Mouse (Mus musculus) small intestine, adult 2 months (tissue): ENCODE measurements at regions not wholly inside any gene's neighbourhood (a gene's known extent, or its start where the extent isn't known, plus 50 kb on each side); places are given as distances from the start of the nearest gene placed in this dataset.

Experiments
- CTCF ChIP-seq: fragments of 200-500 bp; IDR thresholded peaks from 2 replicates; pipeline ENCODE4 v1.5.1; 2012; ENCODE audit warnings: low read depth, mild to moderate bottlenecking, control low read depth, inconsistent platforms, low read length, moderate library complexity, mixed read lengths; ENCODE audit not compliant: insufficient replicate concordance, insufficient read length; ENCODE audit errors: extremely low read depth
- POLR2A ChIP-seq: fragments of 200-500 bp; IDR thresholded peaks from 2 replicates; pipeline ENCODE4 v1.6.1; 2012; ENCODE audit warnings: low read depth, mild to moderate bottlenecking, control low read depth, inconsistent platforms, low read length, moderate library complexity

DNA sequence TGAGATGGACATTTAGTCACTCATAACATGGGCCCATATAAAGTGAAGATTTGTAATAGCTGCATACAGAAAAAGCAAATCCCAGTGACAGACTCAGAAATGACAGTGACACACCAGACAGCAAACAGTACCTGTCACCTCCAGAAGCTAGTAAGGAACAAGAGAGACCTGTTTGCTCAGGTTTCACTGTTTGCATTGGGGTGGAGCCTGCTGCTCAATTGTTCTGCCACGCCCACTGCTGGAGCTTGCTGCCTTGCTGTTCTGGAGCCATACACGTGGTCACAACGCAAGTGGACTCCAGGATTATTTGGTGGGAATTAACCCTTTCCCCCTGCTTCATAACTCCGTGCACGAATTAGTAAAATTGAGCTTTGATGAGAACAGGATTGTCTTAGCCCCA is 783.2 kb upstream of the Chordc1 start:
- no peak for TF ChIP-seq CTCF
- TF ChIP-seq POLR2A, result no peak
